Mouse (Mus musculus): ENCODE measurements around the gene Slc34a3.

The Slc34a3 gene

DNA sequence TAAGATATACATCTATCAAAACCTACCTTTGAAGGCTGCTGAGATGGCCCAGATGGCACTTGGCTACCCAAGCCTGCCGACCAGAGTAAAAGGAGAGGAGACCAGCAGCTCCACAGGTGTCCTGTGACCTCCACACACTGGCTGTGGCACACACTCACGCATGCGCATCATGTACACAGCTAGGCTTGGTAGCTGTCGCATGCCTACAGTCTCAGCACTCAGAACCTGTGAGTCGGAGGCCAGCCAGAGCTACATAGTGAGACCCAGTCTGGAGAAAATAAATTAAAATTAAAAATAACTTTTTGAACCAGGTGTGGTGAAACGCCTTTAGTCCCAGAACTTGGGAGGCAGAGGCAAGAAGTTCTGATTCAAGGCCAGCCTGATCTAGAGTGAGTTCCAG is 46.3 kb downstream of the Slc34a3 start:
- DNase-seq: no peak

GRCm38 (mm10) chr2:25186575-25186930 is 47.6 kb downstream of the Slc34a3 start:
- DNase-seq: no peak

- no peak for DNase-seq
These were observed 48.3 kb downstream of the Slc34a3 start for GRCm38 (mm10) chr2:25185625-25186574.

DNA sequence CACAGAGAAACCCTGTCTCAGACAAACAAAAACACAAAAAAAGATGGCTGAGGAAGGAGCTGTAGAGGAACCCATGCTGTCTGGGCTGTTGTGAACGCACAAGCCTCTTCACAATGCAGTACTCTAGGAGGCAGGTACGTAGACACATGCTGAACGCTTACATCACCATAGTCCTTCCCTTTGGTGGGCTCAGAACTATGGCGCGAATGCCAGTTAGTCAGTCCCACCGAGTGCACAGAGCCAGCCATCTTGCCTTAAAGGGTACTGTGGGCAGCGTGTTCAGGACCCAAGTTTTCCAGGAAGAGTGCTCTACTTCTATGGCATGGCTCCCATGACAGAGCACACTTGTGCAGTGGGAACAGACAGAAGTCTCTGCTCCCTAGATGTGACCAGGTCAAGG is 49.7 kb downstream of the Slc34a3 start:
- DNase-seq: no peak

GRCm38 (mm10) chr2:25183336-25183735 is 50.8 kb downstream of the Slc34a3 start:
- no peak for DNase-seq

DNA sequence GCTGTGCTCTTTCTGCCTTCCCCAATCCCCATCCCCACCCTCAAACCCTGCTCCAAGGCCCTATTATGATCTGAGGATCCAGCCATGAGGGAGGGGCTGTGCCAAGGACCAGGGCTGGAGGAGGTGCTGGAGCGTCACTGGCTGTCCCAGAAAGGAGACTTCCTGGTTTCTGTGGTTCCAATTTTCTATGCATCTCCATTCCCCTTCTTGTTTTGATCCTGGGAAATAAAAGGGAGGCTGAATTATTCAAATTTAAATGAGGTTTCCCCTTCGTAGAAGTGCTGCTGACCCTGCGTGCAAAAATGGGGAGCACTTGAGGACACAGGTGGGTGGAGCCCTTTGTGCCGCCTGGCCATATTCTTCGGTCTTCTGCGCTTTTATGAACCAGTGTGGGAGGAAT is 51.5 kb downstream of the Slc34a3 start:
- DNase-seq: no peak

DNA sequence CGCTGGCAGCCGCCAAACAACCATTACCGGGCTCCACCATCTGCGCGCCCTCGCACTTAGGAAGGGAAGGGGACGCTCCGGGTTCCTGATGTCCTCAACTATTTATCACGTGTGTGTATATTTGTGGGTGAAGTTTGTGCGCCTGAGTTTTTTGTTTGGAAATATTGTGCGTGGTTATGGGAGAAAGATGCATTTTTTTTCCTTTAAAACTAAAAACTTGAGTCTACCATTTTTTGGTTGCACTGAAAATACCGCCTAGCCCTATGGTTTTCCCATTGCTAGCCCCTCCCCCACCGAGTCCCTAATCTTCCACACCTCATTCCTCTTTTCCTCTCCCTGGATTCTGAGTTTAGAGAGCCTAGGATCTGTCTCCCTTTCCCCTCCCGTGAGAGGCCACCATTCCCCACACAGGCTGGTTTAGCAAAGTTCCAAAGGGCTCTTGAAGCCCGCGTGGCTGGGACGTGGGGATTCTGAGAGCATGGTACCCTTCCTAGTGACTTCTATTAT is 52.2 kb downstream of the Slc34a3 start:
- no peak for DNase-seq

DNA sequence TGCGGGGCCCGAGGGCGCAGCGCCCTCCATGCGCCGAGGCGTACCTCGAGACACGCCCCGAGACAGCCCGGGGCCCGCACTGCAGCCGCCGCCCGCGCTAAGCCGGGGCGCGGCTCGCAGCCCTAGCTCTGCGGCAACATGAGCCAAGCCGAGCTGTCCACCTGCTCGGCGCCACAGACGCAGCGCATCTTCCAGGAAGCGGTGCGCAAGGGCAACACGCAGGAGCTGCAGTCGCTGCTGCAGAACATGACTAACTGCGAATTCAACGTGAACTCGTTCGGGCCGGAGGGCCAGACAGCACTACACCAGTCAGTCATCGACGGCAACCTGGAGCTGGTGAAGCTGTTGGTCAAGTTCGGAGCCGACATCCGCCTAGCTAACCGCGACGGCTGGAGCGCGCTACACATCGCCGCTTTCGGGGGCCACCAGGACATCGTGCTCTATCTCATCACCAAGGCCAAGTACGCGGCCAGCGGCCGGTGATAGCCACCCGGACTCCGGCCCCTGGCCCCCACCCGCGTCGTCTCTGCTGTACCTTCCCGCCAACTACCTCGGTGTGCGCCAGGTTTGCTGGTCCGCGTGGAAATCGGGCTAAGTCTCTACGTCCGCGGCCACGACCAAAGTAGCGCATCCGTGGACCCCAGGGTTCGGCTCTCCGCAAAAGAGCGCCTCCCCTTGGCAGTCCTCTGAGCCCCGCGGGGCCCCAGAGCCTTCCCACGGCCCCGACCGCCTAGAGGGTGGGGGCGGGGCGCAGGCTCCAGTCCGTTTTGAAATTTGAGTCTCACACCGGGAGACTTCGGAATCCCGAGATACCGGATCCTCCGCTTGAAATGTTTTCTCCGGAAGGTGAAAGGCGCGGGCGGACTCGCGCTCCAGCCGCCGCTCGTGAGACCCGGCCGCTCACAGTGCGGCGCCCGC is 52.9 kb downstream of the Slc34a3 start:
- DNase-seq: no peak

DNA sequence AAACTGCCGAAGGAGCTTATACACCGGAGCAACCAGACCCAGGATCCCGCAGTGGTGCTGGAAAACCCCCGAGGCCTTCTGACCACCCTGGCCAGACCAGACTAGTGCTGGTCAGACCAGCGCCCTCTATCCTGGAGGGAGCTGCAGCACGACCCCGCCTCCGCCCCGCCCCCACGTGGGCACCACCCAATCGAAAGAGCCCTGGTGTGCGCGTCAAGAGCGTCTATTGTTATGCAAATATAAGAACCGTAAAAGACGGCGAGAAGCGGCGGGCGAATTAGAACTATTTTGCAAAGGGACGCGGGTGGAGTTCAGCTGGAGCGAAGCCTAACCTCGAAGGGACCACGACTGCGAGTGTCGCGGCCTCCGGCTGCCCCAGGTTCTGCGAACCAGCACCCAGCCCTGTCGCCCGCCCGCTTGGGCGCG is 53.7 kb downstream of the Slc34a3 start, which contains the start of gene Nrarp:
TSS of gene Nrarp (plus strand) at position 281 of the 426 bp plus-strand sequence.
- DNase-seq: peak; percentile 90

DNA sequence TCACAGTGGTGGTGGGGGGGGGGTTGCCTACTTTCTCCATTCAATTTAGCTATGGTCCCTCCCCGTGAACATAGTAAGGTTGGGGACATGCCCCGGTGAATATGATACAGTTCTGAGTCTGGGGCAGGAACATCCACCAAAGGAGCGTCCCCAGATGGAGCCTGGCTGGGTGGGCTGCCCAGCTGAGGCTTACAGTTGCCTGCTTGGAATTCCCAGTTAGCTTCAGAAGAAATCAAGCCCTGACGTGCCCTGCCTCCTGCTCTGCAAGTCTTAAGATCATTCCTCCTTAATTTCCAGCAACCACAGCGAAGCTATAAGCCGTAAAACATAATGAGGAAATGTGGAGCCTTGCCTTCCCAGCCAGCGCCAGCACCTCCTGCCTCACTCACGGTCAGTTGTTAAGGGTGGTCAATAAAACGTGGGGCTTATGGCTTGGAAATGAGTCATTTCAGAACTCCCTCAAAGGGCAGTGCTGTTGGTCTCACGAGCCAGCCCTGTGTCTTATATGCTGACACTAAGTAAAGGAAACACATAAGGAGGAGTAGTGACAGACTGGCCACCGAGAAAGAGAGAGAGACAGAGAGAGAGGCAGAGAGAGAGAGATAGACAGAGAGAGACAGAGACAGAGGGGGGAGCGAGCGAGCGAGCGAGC is 54.5 kb downstream of the Slc34a3 start:
- no peak for DNase-seq

Data from cerebellum, adult 9-11 months (tissue).